Mouse (Mus musculus): ENCODE results near the gene Bmpr1b.

DNA sequence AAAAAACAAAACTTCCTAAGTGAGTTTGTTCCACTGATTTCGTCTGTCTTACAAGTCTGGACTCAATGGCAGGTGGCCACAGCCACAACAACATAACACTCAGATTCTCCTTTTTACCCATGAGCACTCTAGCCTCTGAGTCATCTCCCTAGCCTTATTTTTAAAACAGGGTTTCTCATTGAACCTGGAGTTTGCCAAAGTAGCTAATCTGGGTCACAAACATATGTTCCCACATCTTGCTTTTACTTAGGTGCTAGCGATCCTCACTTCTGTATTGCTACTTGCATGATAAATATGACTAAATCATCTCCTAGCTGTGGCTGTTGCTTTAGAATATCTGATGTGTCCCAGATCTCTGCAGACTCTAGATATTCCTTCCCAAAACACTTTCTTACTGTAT, 260.1 kb downstream of the Bmpr1b start:
- TF ChIP-seq CTCF (IDR thresholded peaks at IDR 0.05; ENCODE audit: low read depth) (no peak), EP300 (optimal IDR thresholded peaks at IDR 0.05) (no peak)

Measured in stomach, postnatal 0 days (tissue).